Mouse (Mus musculus) left cerebral cortex, adult 18-20 months (tissue): ENCODE results near the gene Tmem132b. TPM values are rescaled to one million over a fixed set of nuclear protein-coding genes. Genes with fewer than 3 reads are reported as not detected.

Source experiments
- DNase-seq, 2 experiments: peaks; one replicate each; pipeline ENCODE4 v3.0.0; 2021 to 2022; ENCODE audit warnings: low spot score in 2 of 2, mixed read lengths in 1 of 2
- total RNA-seq, 2 experiments: library from RNA; stranded (reverse); gene quantifications; 2 replicates each; pipeline ENCODE4 v1.2.3; 2021

The Tmem132b gene
- total RNA-seq, 2 experiments from 2014 or later, result 116 to 123 TPM

- DNase-seq, result no peak
These were observed 126.5 kb downstream of the Tmem132b start for GRCm38 (mm10) chr5:125658101-125658500.

GRCm38 (mm10) chr5:125658959-125659749 is 127.6 kb downstream of the Tmem132b start:
- no peak for DNase-seq

DNA sequence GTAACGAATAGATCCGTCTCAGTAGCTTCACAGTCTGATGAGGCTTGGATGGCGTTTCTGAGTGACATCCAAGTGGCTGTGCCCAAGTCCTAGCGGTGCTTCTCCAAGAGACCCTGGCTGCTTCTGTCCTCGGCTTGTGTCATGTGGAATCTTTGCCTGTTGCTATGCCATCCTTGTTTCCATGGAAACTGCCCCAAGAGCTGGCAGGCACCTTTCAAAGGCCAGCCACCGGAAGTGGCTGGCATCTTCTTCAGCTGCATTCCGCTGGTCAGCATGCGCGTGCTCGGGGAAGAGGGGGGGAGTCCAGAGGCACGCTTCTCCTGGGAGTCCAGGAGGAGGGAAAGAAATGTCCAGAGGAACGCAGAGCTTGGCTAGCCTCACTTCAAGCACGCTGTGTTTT is 144.0 kb downstream of the Tmem132b start:
- peak; percentile 52 to 66 for DNase-seq

- DNase-seq, result no peak
These were observed 144.6 kb downstream of the Tmem132b start for GRCm38 (mm10) chr5:125676025-125676623.

- DNase-seq, result no peak
These were observed 149.3 kb downstream of the Tmem132b start for GRCm38 (mm10) chr5:125680889-125681288.

DNA sequence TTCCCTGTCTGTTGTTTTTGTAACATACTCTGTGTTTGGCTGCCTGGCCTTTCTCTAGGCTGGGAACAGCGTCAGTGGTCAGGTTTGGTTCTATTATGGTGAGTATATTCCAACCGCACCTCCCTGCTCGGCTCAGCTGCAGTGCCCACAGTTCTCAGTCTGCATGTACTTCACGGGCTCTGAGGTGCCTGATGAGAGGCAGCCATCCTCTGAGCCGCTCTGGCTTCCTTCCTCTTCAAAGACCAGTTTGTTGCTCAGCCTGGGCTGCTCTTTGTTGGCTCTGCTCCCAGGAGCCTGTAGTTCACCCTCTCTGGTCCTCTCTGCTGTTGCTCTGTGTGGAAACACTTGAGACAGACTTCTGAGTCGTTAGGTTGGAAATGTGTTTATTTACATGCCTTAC is 151.9 kb downstream of the Tmem132b start:
- no peak for DNase-seq

DNA sequence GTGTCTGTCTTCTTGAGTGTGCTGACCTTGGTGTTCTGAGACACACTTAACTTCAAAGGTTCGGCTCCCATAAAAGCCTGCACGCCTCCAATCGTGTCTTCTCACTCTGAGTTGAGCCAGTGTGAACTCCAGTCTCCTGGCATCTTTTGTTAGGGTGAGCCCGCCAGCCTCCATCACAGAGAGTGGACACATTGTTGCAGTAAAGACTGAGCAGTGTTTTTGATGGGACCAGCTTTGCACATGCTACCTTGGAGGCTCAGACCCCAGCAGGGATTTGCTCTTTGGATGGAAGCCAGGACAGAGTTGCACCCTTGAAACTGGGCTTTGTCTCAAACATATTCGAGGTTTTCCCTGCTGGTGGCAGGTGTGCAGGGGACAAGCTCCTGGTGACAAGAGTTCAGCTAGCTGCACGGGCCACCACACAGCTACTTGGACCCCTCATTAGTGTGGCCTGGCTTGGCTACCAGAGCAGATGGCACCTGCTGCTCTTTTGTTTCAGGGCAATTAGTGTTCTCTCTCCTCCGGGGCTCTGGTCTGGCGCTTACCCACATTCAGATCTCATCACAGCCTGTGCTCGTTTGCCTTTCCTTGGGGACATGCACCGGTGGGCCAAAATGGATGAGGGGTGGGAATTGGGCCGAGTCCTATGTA is 154.2 kb downstream of the Tmem132b start:
- DNase-seq, result no peak

GRCm38 (mm10) chr5:125692538-125692937 is 161.0 kb downstream of the Tmem132b start:
- DNase-seq, result no peak

DNA sequence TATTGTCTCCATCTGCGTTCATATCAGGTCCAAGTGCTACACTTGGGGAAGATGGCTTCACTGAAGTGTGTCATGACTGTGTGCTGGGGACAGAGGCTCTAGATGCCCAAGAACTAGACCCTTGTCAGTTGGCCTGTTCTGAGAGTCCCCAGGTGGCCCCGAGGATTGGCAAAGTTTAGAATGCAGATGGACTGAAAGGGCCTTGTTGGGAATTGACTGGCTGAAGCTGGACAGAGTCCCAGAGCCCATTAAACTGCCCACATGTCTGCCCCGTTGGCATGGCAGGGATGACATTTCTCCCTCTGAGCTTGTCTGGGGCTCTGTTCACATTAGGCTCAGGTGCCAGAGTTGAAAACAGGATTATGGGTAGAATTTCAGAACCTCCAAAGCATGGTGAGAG is 167.8 kb downstream of the Tmem132b start:
- DNase-seq, result no peak

- no peak for DNase-seq
These were observed 168.7 kb downstream of the Tmem132b start for GRCm38 (mm10) chr5:125700234-125700633.

GRCm38 (mm10) chr5:125705379-125705778 is 173.8 kb downstream of the Tmem132b start:
- peak; percentile 47 to 63 for DNase-seq

GRCm38 (mm10) chr5:125709160-125709559 is 177.6 kb downstream of the Tmem132b start:
- DNase-seq, result peak; percentile 71 to 79

- no peak for DNase-seq
These were observed 195.2 kb downstream of the Tmem132b start for GRCm38 (mm10) chr5:125726815-125727214.

DNA sequence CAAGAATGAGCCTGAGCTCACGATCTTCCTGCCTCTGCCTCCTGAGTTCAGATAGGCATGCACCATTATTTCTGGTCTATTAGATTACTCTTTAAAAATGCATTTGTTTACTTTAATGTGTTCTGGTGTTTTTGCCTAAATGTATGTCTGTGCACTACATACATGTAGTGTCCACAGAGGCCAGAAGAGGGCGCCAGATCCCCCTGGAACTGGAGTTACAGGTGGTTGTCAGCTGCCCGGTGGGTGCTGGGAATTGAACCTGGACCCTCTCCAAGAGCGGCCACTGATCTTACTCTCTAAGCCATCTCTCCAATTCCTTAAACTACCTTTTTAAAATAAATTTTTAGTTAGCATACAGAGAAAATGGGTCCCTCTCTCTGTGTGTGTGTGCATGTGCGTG is 195.9 kb downstream of the Tmem132b start:
- no peak for DNase-seq

DNA sequence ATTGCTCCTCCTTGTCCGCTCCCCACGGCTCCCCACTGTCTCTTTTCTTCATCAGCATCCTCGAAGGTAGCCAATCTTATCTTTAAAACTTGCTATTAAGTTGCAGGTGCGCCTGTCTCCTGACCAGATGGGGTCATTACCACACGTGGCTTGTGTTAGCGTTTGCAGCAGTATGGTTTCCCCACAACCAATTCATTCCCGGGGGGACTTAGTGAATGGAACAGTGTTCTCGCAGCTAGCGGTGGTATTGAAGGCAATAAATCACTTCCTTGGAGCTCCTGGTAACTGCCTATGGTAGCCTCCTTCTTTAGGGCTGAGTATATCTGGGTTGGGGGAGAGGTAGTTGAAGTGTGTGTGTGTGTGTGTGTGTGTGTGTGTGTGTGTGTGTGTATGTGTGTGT is 196.4 kb downstream of the Tmem132b start:
- DNase-seq, result no peak

DNA sequence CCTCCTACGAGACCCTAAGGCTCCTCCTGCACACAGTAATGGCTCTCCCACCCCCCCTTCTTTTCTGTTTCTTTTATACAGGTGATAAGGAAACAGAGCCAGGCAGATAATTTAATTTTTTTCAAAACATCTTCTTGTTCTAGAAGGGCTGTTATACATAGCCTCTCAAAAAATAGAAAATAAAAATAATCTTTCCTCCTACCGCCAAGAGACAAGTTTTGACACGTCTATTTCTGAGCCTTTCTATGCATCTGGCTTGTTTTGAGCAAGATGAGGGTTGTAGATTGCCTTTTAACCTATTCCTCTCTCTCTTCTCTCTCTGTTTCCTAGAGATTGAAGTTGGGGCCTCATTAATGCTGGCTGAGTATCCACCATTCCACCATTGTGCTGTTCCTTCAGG is 196.9 kb downstream of the Tmem132b start:
- no peak for DNase-seq

- no peak for DNase-seq
These were observed 202.2 kb downstream of the Tmem132b start for GRCm38 (mm10) chr5:125733806-125734205.

- DNase-seq, result no peak
These were observed 205.5 kb downstream of the Tmem132b start for GRCm38 (mm10) chr5:125737105-125737504.

GRCm38 (mm10) chr5:125743503-125743902 is 211.9 kb downstream of the Tmem132b start:
- DNase-seq, result no peak

GRCm38 (mm10) chr5:125745727-125746126 is 214.2 kb downstream of the Tmem132b start:
- DNase-seq, result no peak

- no peak for DNase-seq
These were observed 219.9 kb downstream of the Tmem132b start for GRCm38 (mm10) chr5:125751481-125751880.

DNA sequence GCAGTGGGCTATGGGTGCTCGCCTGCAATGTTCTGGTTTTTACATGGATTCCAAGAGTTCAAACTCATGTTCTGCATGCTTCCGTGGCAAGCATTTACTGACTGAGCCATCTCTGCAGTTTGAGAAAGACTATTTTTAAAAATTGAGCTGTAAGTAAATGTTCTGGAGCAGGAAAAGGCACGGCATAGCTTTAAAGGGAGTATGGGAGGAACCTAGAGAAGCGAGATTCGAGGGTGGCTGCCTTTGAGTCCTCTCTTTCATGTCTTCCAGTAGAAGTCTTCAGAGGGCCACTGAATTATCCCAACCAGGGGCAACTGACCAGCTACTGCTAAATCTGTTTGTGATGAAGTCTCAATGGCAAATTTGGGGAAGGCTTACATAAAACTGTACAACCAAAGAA is 221.0 kb downstream of the Tmem132b start:
- no peak for DNase-seq
